Mouse (Mus musculus) c-Kit-positive CD71-positive TER-119-negative erythroid progenitor cells, embryonic 14.5 days (primary cell): ENCODE measurements at regions not wholly inside any gene's neighbourhood (a gene's known extent, or its start where the extent isn't known, plus 50 kb on each side); places are given as distances from the start of the nearest gene placed in this dataset.

Experiments used
- DNase-seq: peaks from one replicate; pipeline ENCODE4 v3.0.0-alpha.2; 2013; ENCODE audit warnings: low read depth

- DNase-seq = no peak
Measured at GRCm38 (mm10) chr2:84173450-84173849, 183.1 kb downstream of the Gm13691 start.

DNA sequence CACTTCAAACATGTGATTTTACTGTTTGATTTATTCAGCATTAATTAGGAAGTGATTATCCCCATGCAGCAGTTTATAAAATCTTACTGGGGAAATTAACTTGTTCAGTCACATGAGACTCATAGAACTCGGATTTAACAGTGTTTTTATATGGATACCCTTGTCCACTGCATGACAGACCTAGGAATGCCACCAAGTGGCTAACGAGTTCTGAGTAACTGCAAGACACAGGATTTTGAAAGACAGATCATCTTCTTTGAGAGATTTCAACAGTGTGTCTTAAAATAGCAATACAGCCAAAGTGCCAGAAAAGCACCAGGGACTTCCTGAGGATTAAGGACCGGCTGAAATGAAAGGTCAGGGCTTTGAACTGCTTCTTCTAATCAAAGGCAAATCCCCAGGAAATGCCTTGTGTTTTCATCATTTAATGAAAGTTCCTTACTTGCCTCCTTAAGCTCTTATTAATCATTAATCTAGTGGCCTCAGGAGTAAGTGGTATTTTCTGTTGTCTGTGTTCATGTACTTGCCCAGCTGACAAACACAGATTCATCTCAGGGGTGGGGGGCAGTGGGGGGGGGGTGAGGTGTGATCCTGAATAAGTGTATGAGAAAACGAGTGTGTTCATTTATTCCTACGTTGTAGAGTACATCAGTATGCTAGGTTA is 193.4 kb downstream of the Gm13691 start:
- no peak for DNase-seq

DNA sequence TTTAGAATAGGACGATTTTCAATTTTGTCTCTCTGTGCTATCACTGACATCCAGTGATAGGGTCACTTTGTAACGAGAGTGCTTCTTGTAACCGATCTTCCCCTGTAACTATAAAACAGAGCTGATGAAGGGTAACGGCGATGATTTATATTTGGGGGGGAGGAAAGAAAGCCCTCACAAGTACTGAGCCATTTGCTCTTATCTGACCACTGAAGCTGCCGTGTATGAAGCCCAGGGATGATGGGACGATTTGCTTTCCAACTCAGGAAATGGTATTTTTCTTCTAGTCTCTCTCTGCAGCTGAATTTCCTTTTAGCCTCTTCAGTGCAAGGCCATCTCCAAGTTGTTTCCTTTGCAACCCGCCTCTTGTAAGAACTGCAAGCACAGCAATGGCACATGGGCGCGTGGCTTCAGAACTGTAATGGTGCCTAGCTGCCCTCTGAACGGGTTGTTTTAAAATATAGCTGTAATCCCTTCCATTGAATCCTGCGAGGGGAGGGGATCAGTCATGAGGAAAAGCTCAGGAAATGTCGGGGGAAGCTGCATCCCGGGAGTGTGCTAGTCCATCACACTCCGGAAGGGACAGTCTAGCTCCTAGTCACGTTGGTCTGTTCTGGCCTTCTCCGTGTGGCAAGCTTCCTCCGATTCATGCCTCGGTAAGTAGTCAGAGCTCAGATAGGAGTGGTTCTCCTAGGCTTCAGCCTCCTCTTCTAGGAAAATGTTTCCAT is 194.1 kb downstream of the Gm13691 start:
- no peak for DNase-seq

GRCm38 (mm10) chr2:84185016-84185330 is 194.6 kb downstream of the Gm13691 start:
- no peak for DNase-seq

- no peak for DNase-seq
Measured at GRCm38 (mm10) chr2:84186126-84186701, 195.9 kb downstream of the Gm13691 start.

DNA sequence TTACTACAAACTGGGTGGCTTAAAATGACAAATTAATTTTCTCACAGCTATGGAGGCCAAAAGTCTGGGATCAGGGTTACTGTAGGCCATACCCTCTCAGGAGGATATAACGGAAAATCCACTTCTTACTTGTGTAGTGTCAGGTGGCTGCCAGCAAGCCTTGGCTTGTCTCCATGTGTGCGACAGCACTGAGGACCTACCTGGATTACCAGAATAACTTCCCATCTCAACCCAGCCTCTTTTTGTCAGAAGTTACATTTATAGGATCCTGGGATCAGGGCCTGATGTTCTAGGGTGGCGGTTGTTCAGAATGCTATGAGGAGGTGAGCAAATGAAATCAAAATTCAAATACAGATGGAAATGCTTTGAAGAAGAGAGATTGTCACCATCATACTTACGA is 197.1 kb downstream of the Gm13691 start:
- DNase-seq = no peak

- no peak for DNase-seq
Measured at GRCm38 (mm10) chr2:84189302-84189701, 198.9 kb downstream of the Gm13691 start.

DNA sequence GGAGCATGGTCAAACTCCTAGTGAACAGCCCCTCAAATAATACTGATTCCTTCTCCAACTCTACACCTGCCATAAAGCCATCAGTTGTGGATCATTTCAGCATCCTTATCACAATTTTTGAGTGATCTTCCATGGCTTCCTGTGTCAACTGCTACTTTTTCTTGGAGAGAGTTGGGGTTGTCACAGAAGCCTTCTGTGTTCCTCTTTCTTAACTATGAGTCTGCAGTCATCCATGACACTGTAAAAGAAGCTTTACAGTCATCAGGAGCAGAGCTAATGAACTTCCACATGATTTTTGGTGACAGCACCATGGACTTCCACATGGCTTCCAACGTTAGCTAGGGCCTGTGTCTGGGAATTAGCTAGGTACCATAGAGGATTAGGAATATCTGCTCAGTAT is 208.1 kb downstream of the Calcrl start:
- DNase-seq = no peak

- DNase-seq = no peak
Measured at GRCm38 (mm10) chr2:84222049-84222448, 203.2 kb downstream of the Calcrl start.

DNA sequence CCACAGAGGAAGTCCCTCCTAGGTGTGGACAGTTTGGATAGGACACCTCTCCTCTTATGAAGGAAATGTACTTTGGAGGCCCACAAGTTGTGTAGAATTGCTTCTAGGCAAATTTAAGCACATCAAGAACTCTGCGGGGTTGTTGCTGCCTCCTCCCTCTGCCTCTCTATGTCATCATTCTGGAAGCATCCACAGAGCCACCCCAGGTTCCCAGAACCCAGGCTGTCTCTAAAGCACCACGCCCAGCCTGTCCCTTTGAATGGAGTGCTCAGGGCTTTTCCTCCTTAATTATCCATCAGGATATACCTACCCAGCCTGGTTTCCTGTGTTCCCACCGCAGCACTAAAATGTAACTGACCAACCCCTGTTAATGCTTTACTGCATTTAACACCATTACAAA is 195.4 kb downstream of the Calcrl start:
- DNase-seq = no peak

- no peak for DNase-seq
Measured at GRCm38 (mm10) chr2:84235641-84236040, 189.6 kb downstream of the Calcrl start.

GRCm38 (mm10) chr2:84241244-84241643 is 184.0 kb downstream of the Calcrl start:
- DNase-seq = no peak

GRCm38 (mm10) chr2:84241986-84242385 is 183.2 kb downstream of the Calcrl start:
- no peak for DNase-seq

DNA sequence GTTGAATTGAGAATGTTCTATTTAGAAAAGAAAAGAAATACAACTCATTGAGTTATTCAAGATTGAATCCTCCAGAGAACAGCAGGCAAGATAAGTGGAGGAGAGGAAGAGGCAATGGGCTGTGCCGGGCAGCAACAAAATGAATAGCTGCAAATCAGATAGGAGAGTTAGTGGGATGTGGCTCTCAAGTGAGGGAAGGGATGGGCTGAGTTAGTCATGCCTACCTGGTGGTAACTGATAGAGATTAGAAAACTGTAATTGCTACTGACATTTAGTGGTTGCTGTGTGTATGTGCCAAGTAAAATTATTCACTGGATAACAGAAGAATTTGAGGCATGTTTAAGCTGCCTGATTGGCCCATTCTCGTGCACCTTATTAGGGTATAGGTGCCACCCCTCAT is 179.3 kb downstream of the Calcrl start:
- DNase-seq = no peak

GRCm38 (mm10) chr2:84246562-84246961 is 178.6 kb downstream of the Calcrl start:
- DNase-seq = no peak

DNA sequence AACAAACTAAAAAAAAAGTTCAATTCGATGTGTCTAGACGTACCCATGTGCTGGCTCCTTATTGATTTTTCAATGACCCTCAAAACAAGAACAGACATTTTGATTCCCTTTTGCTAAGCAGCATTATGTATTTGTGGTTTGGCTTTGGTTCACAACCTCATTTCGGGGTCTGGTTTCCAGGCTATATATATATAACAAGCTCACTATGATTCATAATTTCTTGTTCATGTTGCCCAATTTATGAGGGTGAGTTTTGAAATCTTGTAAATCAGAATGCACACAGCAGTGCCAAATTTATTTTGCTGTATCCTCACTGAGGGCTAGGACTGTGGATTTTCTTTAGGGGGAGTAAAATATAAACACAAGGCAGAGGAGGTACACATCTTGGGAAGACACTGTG is 177.0 kb downstream of the Calcrl start:
- no peak for DNase-seq

DNA sequence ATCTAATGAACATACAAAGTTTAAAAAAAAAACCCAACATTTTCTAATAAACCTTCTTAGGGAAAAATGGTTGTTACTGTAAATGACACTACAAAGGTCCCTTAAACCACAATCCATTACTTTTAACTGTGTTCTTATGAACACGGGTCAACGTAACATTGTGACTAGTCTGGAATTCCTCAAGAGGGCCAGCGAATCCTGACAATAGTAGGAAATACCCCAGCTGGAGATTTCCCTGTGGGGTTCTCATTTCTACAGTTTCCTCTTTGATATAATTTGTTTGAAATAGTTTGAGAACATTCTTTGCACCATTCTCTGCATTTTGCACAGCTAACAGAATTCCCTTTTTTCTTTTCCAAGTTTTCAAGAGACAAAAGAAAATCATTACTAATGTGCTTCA is 175.3 kb downstream of the Calcrl start:
- no peak for DNase-seq

GRCm38 (mm10) chr2:84252076-84252475 is 173.1 kb downstream of the Calcrl start:
- DNase-seq = no peak

GRCm38 (mm10) chr2:84258339-84259006 is 166.7 kb downstream of the Calcrl start:
- no peak for DNase-seq

DNA sequence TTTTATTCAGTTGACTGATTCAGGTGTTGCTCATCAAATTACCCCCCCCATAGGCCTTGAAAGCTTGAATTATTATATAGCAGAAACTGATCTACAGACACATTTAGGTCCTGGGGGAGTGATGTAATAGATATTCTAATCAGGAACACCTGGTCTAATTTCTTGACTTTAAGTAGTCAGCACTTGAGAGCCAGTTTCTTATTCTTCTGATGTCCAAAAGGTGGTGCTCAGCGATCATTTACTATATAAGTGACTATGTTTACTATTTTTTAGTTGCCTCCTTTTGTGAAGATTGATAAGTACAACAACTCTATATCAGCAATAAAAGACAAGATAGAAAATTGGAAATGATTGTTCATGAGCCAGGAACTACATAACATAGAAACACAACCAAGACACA is 166.0 kb downstream of the Calcrl start:
- DNase-seq = no peak

GRCm38 (mm10) chr2:84260701-84261100 is 164.5 kb downstream of the Calcrl start:
- DNase-seq = no peak

DNA sequence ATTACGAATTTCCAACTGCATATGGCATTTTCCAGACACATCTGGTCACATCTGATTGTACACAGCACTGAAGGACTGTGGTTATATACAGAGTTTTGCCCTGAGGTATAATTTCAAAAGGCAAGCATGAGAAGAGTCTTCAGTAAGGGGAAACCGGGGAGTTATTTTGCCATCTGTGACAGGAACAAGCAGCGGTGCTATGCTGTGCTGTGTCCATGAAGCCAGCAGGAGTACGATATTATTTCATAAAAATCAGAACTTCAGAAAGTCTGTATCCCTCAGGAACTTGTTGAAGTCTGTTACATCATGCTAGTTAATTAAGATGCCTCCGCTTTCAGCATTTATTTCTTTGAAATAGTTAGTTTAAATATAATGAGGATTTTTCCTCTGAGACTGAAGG is 163.7 kb downstream of the Calcrl start:
- DNase-seq = no peak

DNA sequence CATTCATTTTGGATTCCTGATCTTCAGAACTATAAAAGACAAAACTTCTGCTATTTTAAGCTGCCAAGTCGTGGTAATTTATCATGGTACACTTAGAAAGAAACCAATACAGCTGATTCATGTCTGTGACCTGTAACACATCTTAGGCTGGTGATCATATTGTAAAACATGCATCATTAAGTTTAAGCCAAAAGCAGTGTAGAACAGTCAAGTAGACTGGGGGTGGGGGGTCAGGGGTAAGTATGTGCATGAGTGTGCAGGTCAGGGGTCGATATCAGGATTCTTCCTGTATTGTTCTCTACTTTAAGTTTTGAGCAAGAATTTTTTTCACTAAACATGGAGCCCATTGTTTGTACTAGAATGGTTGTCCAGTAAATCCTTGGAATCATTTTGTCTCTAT is 160.7 kb downstream of the Calcrl start:
- no peak for DNase-seq
